Mouse (Mus musculus) C2C12 (cell line): ENCODE data around the gene Rem1. TPM values are rescaled to one million over a fixed set of nuclear protein-coding genes. Genes with fewer than 3 reads are reported as not detected.
A peak's percentile ranks its signal among the peaks of the same experiment; 100 is the strongest.

ENCODE experiments used
- H3K27me3 ChIP-seq: one replicate; pipeline ENCODE4 v1.6.1; 2011; ENCODE audit not compliant: control insufficient read depth, insufficient read depth, insufficient read length
- H3K36me3 ChIP-seq: one replicate; pipeline ENCODE4 v1.6.1; 2011; ENCODE audit not compliant: control insufficient read depth, insufficient read depth
- H3K4me3 ChIP-seq: one replicate; pipeline ENCODE4 v1.5.1; 2011; ENCODE audit warnings: mild to moderate bottlenecking, control low read depth; ENCODE audit not compliant: poor library complexity, insufficient read depth, severe bottlenecking
- H3K79me2 ChIP-seq: one replicate; pipeline ENCODE4 v1.6.1; 2011; ENCODE audit not compliant: control insufficient read depth, insufficient read depth
- H3K79me3 ChIP-seq: one replicate; pipeline ENCODE4 v1.6.1; 2011; ENCODE audit warnings: low read depth, control low read depth
- H3ac ChIP-seq: one replicate; pipeline ENCODE3; 2011; ENCODE audit warnings: low read depth; ENCODE audit not compliant: control insufficient read depth, insufficient read length
- CEBPB ChIP-seq: IDR thresholded peaks from one replicate; pipeline ENCODE4 v1.6.1; 2011; ENCODE audit warnings: low read depth, mild to moderate bottlenecking, control low read depth, moderate library complexity
- CTCF ChIP-seq: IDR thresholded peaks from one replicate; pipeline ENCODE4 v1.5.1; 2011; ENCODE audit not compliant: control insufficient read depth, insufficient read depth, insufficient read length
- FOSL1 ChIP-seq: IDR thresholded peaks from one replicate; pipeline ENCODE4 v1.8.0; 2011; ENCODE audit warnings: mild to moderate bottlenecking, low read length; ENCODE audit not compliant: poor library complexity, insufficient read depth, severe bottlenecking
- MAX ChIP-seq: IDR thresholded peaks from one replicate; pipeline ENCODE4 v1.6.1; 2011; ENCODE audit warnings: mild to moderate bottlenecking, control low read depth
- MYOD1 ChIP-seq: IDR thresholded peaks from one replicate; pipeline ENCODE4 v1.6.1; 2011; ENCODE audit warnings: low read depth; ENCODE audit not compliant: control insufficient read depth, insufficient read length
- MYOG ChIP-seq: IDR thresholded peaks from one replicate; pipeline ENCODE4 v1.6.1; 2011; ENCODE audit not compliant: control insufficient read depth, insufficient read length; ENCODE audit errors: extremely low read depth
- USF1 ChIP-seq: IDR thresholded peaks from one replicate; pipeline ENCODE4 v1.6.1; 2011; ENCODE audit warnings: low read depth, mild to moderate bottlenecking, control low read depth, moderate library complexity
- polyA plus RNA-seq: library from polyadenylated mRNA; unstranded; fragments of >200 nt; fragmentation: generic; extraction: Trizol; gene quantifications from one replicate; pipeline ENCODE4 v1.2.1, GENCODE M21; 2012; ENCODE audit warnings: missing spikeins

Gene Rem1
- polyA plus RNA-seq, 1 experiment, result 38.7 TPM

- Histone ChIP-seq H3K4me3 (no peak overlapping the region), H3K27me3 (peaks cover 3% of the 10 kb centered on the region), H3ac (no peak overlapping the region), H3K36me3 (no peaks in the 10 kb centered on the region), H3K79me3 (no peaks in the 10 kb centered on the region), H3K79me2 (no peaks in the 10 kb centered on the region)
- TF ChIP-seq CEBPB (no peak), MAX (no peak), MYOD1 (no peak), FOSL1 (no peak), CTCF (no peak), USF1 (no peak), MYOG (no peak)
Observed at GRCm38 (mm10) chr2:152608719-152609118, 18.0 kb upstream of the Rem1 start.

GRCm38 (mm10) chr2:152612193-152612592, 14.6 kb upstream of the Rem1 start:
- H3K36me3 ChIP-seq, result no peaks in the 10 kb centered on the region
- H3K79me3 ChIP-seq, result no peaks in the 10 kb centered on the region
- no peaks in the 10 kb centered on the region for H3K79me2 ChIP-seq
- TF ChIP-seq CTCF (no peak), USF1 (no peak), MAX (no peak), MYOD1 (no peak), CEBPB (no peak), MYOG (no peak), FOSL1 (no peak)
- no peak overlapping the region for H3ac ChIP-seq
- H3K4me3 ChIP-seq, result no peak overlapping the region
- peaks cover 3% of the 10 kb centered on the region for H3K27me3 ChIP-seq

- TF ChIP-seq MYOD1 (no peak), FOSL1 (no peak), CEBPB (no peak), MYOG (no peak), CTCF (no peak), MAX (no peak), USF1 (no peak)
Observed at GRCm38 (mm10) chr2:152615563-152615962, 11.2 kb upstream of the Rem1 start.

GRCm38 (mm10) chr2:152616470-152616869, 10.3 kb upstream of the Rem1 start:
- H3K79me2 ChIP-seq, result no peaks in the 10 kb centered on the region
- H3K36me3 ChIP-seq, result no peaks in the 10 kb centered on the region
- no peaks in the 10 kb centered on the region for H3K27me3 ChIP-seq
- H3K79me3 ChIP-seq, result no peaks in the 10 kb centered on the region
- H3K4me3 ChIP-seq, result no peak overlapping the region
- H3ac ChIP-seq, result no peak overlapping the region
- TF ChIP-seq MYOG (no peak), FOSL1 (no peak), MAX (no peak), CEBPB (no peak), MYOD1 (no peak), USF1 (no peak), CTCF (no peak)

More at GRCm38 (mm10) chr2:152615563-152615962, 11.2 kb upstream of the Rem1 start:
- H3K4me3 ChIP-seq, result no peak overlapping the region
- no peaks in the 10 kb centered on the region for H3K79me2 ChIP-seq
- H3ac ChIP-seq, result no peak overlapping the region
- no peaks in the 10 kb centered on the region for H3K79me3 ChIP-seq
- H3K36me3 ChIP-seq, result no peaks in the 10 kb centered on the region
- no peaks in the 10 kb centered on the region for H3K27me3 ChIP-seq

GRCm38 (mm10) chr2:152617374-152617773, 9.4 kb upstream of the Rem1 start:
- TF ChIP-seq MYOD1 (no peak), CEBPB (no peak), MYOG (no peak), MAX (peak; percentile 28)
- no peaks in the 10 kb centered on the region for H3K36me3 ChIP-seq
- no peaks in the 10 kb centered on the region for H3K79me3 ChIP-seq
- H3K4me3 ChIP-seq, result no peak overlapping the region
- H3ac ChIP-seq, result no peak overlapping the region
- no peaks in the 10 kb centered on the region for H3K79me2 ChIP-seq
- H3K27me3 ChIP-seq, result no peaks in the 10 kb centered on the region

GRCm38 (mm10) chr2:152620367-152621134, 6.2 kb upstream of the Rem1 start:
- Histone ChIP-seq H3K36me3 (no peaks in the 10 kb centered on the region), H3K79me2 (no peaks in the 10 kb centered on the region), H3K79me3 (no peaks in the 10 kb centered on the region), H3K4me3 (no peak overlapping the region), H3ac (no peak overlapping the region), H3K27me3 (no peaks in the 10 kb centered on the region)
- TF ChIP-seq MYOD1 (peak; percentile 80), MYOG (no peak)
